ENCODE assay signal across 16 mouse cellular contexts in the genomic region with DNA sequence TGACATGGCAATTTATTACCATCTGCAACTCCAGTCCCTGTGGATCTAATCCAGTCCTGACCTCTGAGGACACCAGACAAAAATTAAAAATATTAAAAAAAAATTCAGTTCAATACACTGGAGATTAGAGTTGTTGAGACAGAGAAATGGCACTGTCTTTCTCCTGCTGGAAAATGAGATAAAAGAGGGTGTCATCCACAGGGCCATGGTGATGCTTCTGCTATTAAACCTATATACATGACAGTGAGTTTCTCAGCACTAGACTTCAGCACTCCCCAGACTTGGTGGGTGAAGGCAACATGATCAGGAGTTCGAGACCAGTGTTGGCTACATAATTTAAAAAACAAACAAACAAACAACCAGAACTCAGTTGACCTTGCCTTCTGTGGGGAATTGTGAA.
"Had no signal": no experiment of that assay in that cellular context is flagged by ENCODE, and none has a peak within 500 bp of the region (broad histone marks: within the 10 kb centered on the region; RNA-seq: fewer than 3 reads in every experiment).

No protein-coding gene starts in this region.

- H3K4me2 ChIP-seq: kidney, embryonic 15.5 days; limb, embryonic 15.5 days; lung, embryonic 14.5 days; midbrain, embryonic 12.5 days; neural tube, embryonic 15.5 days had no signal

- H3K4me3 ChIP-seq: kidney, embryonic 15.5 days; limb, embryonic 15.5 days; megakaryocyte, embryonic 14.5 days; midbrain, embryonic 12.5 days; myocyte; neural tube, embryonic 15.5 days had no signal

- H3K9ac ChIP-seq: kidney, embryonic 15.5 days; limb, embryonic 15.5 days; lung, embryonic 14.5 days; midbrain, embryonic 12.5 days; neural tube, embryonic 15.5 days had no signal

- H3K4me1 ChIP-seq: kidney, embryonic 15.5 days; limb, embryonic 15.5 days; midbrain, embryonic 12.5 days had no signal

- DNase-seq: layer of hippocampus, adult 9-11 months; lung, embryonic 14.5 days; lung, postnatal 10 days; lung, postnatal 4 days; right cerebral cortex, adult 18-20 months; right cerebral cortex, postnatal 25 days; spleen, adult 18-20 months; thymus, adult 18-20 months; thymus, postnatal 14 days had no signal

- H3K27ac ChIP-seq: kidney, embryonic 15.5 days; limb, embryonic 15.5 days; midbrain, embryonic 12.5 days; neural tube, embryonic 15.5 days had no signal

- H3K9me3 ChIP-seq: kidney, embryonic 15.5 days; limb, embryonic 15.5 days; megakaryocyte, embryonic 14.5 days; midbrain, embryonic 12.5 days; neural tube, embryonic 15.5 days had no signal

- H3K27me3 ChIP-seq: kidney, embryonic 15.5 days; limb, embryonic 15.5 days; megakaryocyte, embryonic 14.5 days; midbrain, embryonic 12.5 days; neural tube, embryonic 15.5 days had no signal

- H3K36me3 ChIP-seq: kidney, embryonic 15.5 days; midbrain, embryonic 12.5 days; neural tube, embryonic 15.5 days had no signal

- ATAC-seq: intestine, embryonic 16.5 days had no signal
